Mouse (Mus musculus) stomach, postnatal 0 days (tissue): ENCODE measurements at regions not wholly inside any gene's neighbourhood (a gene's known extent, or its start where the extent isn't known, plus 50 kb on each side); places are given as distances from the start of the nearest gene placed in this dataset.

Source experiments
- ATAC-seq: fragments of 200-750 bp; cut with Nextera tagmentation; 2 replicates; pipeline ENCODE4 v1.8.0; 2017; ENCODE audit not compliant: low FRiP score, low TSS enrichment
- DNase-seq: peaks from one replicate; pipeline ENCODE4 v3.0.0-alpha.2; 2016; ENCODE audit warnings: low spot score
- H3K27ac ChIP-seq: fragments of 300-500 bp; sonication (generic); replicated peaks from 2 replicates; pipeline ENCODE4 v1.5.1; 2014; ENCODE audit warnings: mild to moderate bottlenecking, control low read depth
- H3K27me3 ChIP-seq: fragments of 300-500 bp; sonication (generic); 2 replicates; pipeline ENCODE4 v1.6.1; 2014; ENCODE audit warnings: low read length; ENCODE audit not compliant: control insufficient read depth, insufficient read depth
- H3K36me3 ChIP-seq: fragments of 300-500 bp; sonication (generic); 2 replicates; pipeline ENCODE4 v1.6.1; 2014; ENCODE audit warnings: low read length, mixed read lengths; ENCODE audit not compliant: control insufficient read depth, insufficient read depth
- H3K4me1 ChIP-seq: fragments of 300-500 bp; sonication (generic); replicated peaks from 2 replicates; pipeline ENCODE4 v1.6.1; 2014; ENCODE audit warnings: antibody characterized with exemption; ENCODE audit not compliant: control insufficient read depth, insufficient read depth
- H3K4me2 ChIP-seq: fragments of 300-500 bp; sonication (generic); replicated peaks from 2 replicates; pipeline ENCODE4 v1.6.1; 2014; ENCODE audit warnings: low read depth, mild to moderate bottlenecking, control low read depth, moderate library complexity
- H3K4me3 ChIP-seq: fragments of 300-500 bp; sonication (generic); 2 replicates; pipeline ENCODE4 v1.5.1; 2014; ENCODE audit warnings: low read depth, low read length, control low read depth
- H3K9ac ChIP-seq: fragments of 300-500 bp; sonication (generic); 2 replicates; pipeline ENCODE4 v1.6.1; 2014; ENCODE audit warnings: mild to moderate bottlenecking, low read length, control low read depth, mixed read lengths
- H3K9me3 ChIP-seq: fragments of 300-500 bp; sonication (generic); 2 replicates; pipeline ENCODE4 v1.6.1; 2016; ENCODE audit warnings: low read length; ENCODE audit not compliant: control insufficient read depth
- CTCF ChIP-seq: IDR thresholded peaks from 2 replicates; pipeline ENCODE4 v1.5.1; 2016; ENCODE audit warnings: antibody characterized with exemption, low read depth, mild to moderate bottlenecking, moderate library complexity
- EP300 ChIP-seq: optimal IDR thresholded peaks from 2 replicates; pipeline ENCODE3; 2016; ENCODE audit warnings: antibody characterized with exemption
- WGBS: fragments of 180-500 bp; shearing (Covaris S2); extraction: QIAGEN DNeasy Blood & Tissue Kit; methylation state at CpG from one replicate; pipeline ENCODE4 v1.1.7; 2014; 5-methylcytosine and 5-hydroxymethylcytosine counted together

- DNase-seq (no peak), ATAC-seq (no peak)
- Histone ChIP-seq H3K27me3 (no peaks in the 10 kb centered on the region), H3K36me3 (no peaks in the 10 kb centered on the region), H3K9me3 (no peaks in the 10 kb centered on the region), H3K4me3 (no peak overlapping the region), H3K27ac (no peak overlapping the region), H3K4me2 (no peak overlapping the region), H3K9ac (no peak overlapping the region), H3K4me1 (no peaks in the 10 kb centered on the region)
- WGBS: 77% methylated on average over 4 of the region's 4 CpGs
- no peak for TF ChIP-seq CTCF
- no peak for TF ChIP-seq EP300
Measured at GRCm38 (mm10) chr1:80039161-80039560, 178.2 kb upstream of the Serpine2 start.

GRCm38 (mm10) chr1:80038059-80038458, 177.1 kb upstream of the Serpine2 start:
- TF ChIP-seq CTCF (no peak), EP300 (no peak)
- Histone ChIP-seq H3K9me3 (no peaks in the 10 kb centered on the region), H3K4me1 (no peaks in the 10 kb centered on the region), H3K4me3 (no peak overlapping the region), H3K27me3 (no peaks in the 10 kb centered on the region), H3K36me3 (no peaks in the 10 kb centered on the region), H3K27ac (no peak overlapping the region), H3K9ac (no peak overlapping the region), H3K4me2 (no peak overlapping the region)
- no peak for ATAC-seq
- no peak for DNase-seq

- H3K9me3 ChIP-seq: no peaks in the 10 kb centered on the region
- H3K4me2 ChIP-seq: no peak overlapping the region
- H3K27ac ChIP-seq: no peak overlapping the region
- 86% methylated on average over 4 of the region's 4 CpGs for WGBS
- DNase-seq (no peak), ATAC-seq (no peak)
- H3K9ac ChIP-seq: no peak overlapping the region
- no peaks in the 10 kb centered on the region for H3K36me3 ChIP-seq
- no peaks in the 10 kb centered on the region for H3K27me3 ChIP-seq
- TF ChIP-seq EP300 (no peak), CTCF (no peak)
- no peak overlapping the region for H3K4me3 ChIP-seq
- H3K4me1 ChIP-seq: no peaks in the 10 kb centered on the region
Measured at GRCm38 (mm10) chr1:80036436-80036835, 175.5 kb upstream of the Serpine2 start.

GRCm38 (mm10) chr1:80033522-80033921, 172.5 kb upstream of the Serpine2 start:
- H3K4me2 ChIP-seq: no peak overlapping the region
- DNase-seq (no peak), ATAC-seq (no peak)
- H3K9me3 ChIP-seq: no peaks in the 10 kb centered on the region
- no peak overlapping the region for H3K4me3 ChIP-seq
- 28% methylated on average over 6 of the region's 6 CpGs for WGBS
- H3K36me3 ChIP-seq: no peaks in the 10 kb centered on the region
- TF ChIP-seq EP300 (no peak), CTCF (no peak)
- no peaks in the 10 kb centered on the region for H3K27me3 ChIP-seq
- H3K4me1 ChIP-seq: no peaks in the 10 kb centered on the region
- no peak overlapping the region for H3K9ac ChIP-seq
- H3K27ac ChIP-seq: no peak overlapping the region

- no peak for TF ChIP-seq CTCF
- no peak for TF ChIP-seq EP300
- ATAC-seq: no peak
- no peaks in the 10 kb centered on the region for H3K4me1 ChIP-seq
- 45% methylated on average over 2 of the region's 2 CpGs for WGBS
- no peaks in the 10 kb centered on the region for H3K36me3 ChIP-seq
- no peak overlapping the region for H3K27ac ChIP-seq
- H3K9me3 ChIP-seq: no peaks in the 10 kb centered on the region
- no peak overlapping the region for H3K4me3 ChIP-seq
- H3K27me3 ChIP-seq: no peaks in the 10 kb centered on the region
- H3K4me2 ChIP-seq: no peak overlapping the region
- no peak overlapping the region for H3K9ac ChIP-seq
- DNase-seq: no peak
Measured at GRCm38 (mm10) chr1:80033121-80033520, 172.1 kb upstream of the Serpine2 start.

GRCm38 (mm10) chr1:80032464-80032863, 171.5 kb upstream of the Serpine2 start:
- Histone ChIP-seq H3K4me1 (no peaks in the 10 kb centered on the region), H3K4me2 (no peak overlapping the region), H3K27me3 (no peaks in the 10 kb centered on the region), H3K9ac (no peak overlapping the region), H3K27ac (no peak overlapping the region), H3K36me3 (no peaks in the 10 kb centered on the region), H3K4me3 (no peak overlapping the region), H3K9me3 (no peaks in the 10 kb centered on the region)
- TF ChIP-seq EP300 (no peak), CTCF (no peak)
- ATAC-seq (no peak), DNase-seq (no peak)
